Mouse (Mus musculus): ENCODE data around the gene Thrsp. TPM values are rescaled to one million over a fixed set of nuclear protein-coding genes. Genes with fewer than 3 reads are reported as not detected.
A peak's percentile ranks its signal among the peaks of the same experiment; 100 is the strongest.

The Thrsp gene
- polyA plus RNA-seq, 1 experiment, result 246 TPM

DNA sequence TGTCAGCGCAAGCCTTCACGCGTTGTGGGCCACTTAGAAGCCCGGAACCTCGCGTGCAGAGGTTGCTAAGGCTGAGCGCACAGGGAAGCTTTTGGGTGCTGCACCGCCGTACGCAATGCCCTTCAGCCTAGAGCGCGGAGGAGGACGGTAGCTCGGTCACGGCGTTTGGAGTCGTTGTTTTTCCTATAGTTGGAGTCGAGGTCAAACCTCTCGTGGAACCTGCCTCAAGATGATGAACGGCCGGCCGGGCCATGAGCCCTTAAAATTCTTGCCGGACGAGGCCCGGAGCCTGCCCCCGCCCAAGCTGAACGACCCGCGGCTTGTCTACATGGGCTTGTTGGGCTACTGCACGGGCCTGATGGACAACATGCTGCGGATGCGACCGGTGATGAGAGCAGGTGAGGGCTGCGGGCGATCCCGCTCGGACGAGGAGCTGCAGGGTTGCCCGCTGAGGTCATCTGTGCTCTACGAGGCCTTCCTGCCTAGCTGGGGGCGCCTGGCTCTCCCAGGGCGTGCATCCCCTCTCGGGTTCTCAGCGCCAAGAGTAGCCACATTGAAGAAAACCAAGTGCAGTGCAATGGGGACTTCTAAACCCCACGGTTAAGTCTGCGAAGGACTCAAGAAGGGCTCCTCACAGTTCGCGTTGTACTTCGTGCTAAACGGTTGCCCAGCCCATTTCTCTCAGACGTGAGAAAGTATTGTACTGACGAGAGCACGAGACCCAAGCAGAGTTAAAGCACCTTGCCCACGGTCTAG lies 17.4 kb downstream of the Thrsp start, which contains the start of gene Ndufc2:
Ndufc2 (plus strand) TSS at position 44 of the 756 bp plus-strand sequence.
- Histone ChIP-seq H3K4me1 (ENCODE audit: control insufficient read depth, insufficient read depth, low read length) (peaks cover 12% of the 10 kb centered on the region), H3K4me3 (ENCODE audit: insufficient read depth, low read depth, low read length) (peak within 1 kb of the TSS; percentile 77), H3K27ac (ENCODE audit: insufficient read depth, low read depth, low read length) (peak within 1 kb of the TSS; percentile 93), H3K36me3 (ENCODE audit: control insufficient read depth, insufficient read depth, low read length) (no peaks in the 10 kb centered on the region), H3K27me3 (replicated peaks; ENCODE audit: control insufficient read depth, insufficient read depth, low read length) (no peaks in the 10 kb centered on the region)
- peak; percentile 81 for DNase-seq
- TF ChIP-seq POLR2A (IDR thresholded peaks at IDR 0.05; ENCODE audit: low read depth, low read length) (peak; percentile 90), CTCF (conservative IDR thresholded peaks at IDR 0.05; ENCODE audit: insufficient read depth, insufficient read length, low read depth, low read length) (no peak)
- WGBS, result under 1% methylated on average over 54 of the region's 54 CpGs

DNA sequence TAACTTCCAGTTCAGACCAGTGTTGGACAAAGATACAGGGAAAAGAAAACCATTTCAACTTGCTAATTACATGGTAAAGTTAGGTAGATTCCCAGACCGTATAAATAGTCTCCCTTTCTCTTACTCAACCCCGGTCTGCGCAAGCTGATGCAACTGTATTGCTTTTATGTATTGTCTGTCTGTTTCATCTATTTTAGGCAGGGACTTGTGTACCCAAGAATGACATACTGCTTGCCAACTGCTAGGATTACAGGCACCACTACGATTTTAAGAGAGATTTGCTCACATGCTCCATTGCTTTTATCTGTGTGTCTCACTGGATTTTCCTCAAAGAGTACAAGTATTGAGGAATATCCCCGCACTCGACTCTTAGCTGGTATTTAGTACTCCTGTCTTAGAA lies 18.6 kb downstream of the Thrsp start:
- Histone ChIP-seq H3K27ac (ENCODE audit: insufficient read depth, low read depth, low read length) (no peak overlapping the region), H3K4me1 (ENCODE audit: control insufficient read depth, insufficient read depth, low read length) (peaks cover 12% of the 10 kb centered on the region), H3K36me3 (ENCODE audit: control insufficient read depth, insufficient read depth, low read length) (no peaks in the 10 kb centered on the region), H3K27me3 (replicated peaks; ENCODE audit: control insufficient read depth, insufficient read depth, low read length) (no peaks in the 10 kb centered on the region), H3K4me3 (ENCODE audit: insufficient read depth, low read depth, low read length) (no peak overlapping the region)
- WGBS, result 87% methylated on average over 6 of the region's 6 CpGs
- TF ChIP-seq CTCF (conservative IDR thresholded peaks at IDR 0.05; ENCODE audit: insufficient read depth, insufficient read length, low read depth, low read length) (no peak), POLR2A (IDR thresholded peaks at IDR 0.05; ENCODE audit: low read depth, low read length) (no peak)
- no peak for DNase-seq

DNA sequence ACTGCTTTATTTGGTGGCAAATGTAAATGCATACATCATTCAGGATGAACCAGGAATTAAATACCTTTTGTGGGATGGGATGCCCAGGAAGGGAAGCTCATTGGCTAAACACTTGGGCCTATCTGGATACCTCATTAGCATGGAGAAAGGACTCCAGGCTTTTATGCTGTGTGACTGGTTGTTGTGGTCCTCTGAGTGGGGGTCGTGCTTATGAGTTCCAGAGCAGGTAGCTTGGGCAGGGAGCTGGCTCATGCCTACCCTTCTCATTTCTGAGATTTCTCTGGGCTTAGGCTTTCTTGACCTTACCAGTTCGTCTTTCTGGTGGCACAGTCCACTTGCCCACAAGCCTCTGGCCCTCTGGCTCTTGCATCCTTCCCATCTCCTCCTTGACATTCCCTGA lies 23.2 kb downstream of the Thrsp start:
- Histone ChIP-seq H3K27me3 (replicated peaks; ENCODE audit: control insufficient read depth, insufficient read depth, low read length) (no peaks in the 10 kb centered on the region), H3K27ac (ENCODE audit: insufficient read depth, low read depth, low read length) (no peak overlapping the region), H3K36me3 (ENCODE audit: control insufficient read depth, insufficient read depth, low read length) (no peaks in the 10 kb centered on the region), H3K4me3 (ENCODE audit: insufficient read depth, low read depth, low read length) (no peak overlapping the region), H3K4me1 (ENCODE audit: control insufficient read depth, insufficient read depth, low read length) (no peaks in the 10 kb centered on the region)
- 86% methylated on average over 2 of the region's 2 CpGs for WGBS
- DNase-seq, result no peak
- no peak for TF ChIP-seq CTCF (conservative IDR thresholded peaks at IDR 0.05; ENCODE audit: insufficient read depth, insufficient read length, low read depth, low read length)
- TF ChIP-seq POLR2A (IDR thresholded peaks at IDR 0.05; ENCODE audit: low read depth, low read length), result no peak

DNA sequence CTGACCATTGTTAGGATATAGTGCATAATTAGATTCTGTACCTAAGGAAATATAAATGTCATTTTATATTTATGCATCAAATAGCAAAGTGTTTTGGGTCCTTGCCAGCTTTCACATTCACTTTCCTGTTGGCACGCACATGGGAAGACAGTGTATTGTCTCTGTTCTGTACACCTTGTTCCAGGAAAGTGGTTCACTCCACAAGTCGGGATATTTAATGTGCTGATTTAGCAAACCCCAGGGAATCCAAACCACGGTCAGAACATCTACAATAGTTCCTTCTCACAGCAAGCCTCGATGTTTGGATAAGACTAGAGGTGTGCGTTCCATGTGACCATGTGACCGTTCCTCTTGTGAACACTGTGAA lies 25.5 kb downstream of the Thrsp start:
- TF ChIP-seq POLR2A (IDR thresholded peaks at IDR 0.05; ENCODE audit: low read depth, low read length) (no peak), CTCF (conservative IDR thresholded peaks at IDR 0.05; ENCODE audit: insufficient read depth, insufficient read length, low read depth, low read length) (no peak)
- Histone ChIP-seq H3K27ac (ENCODE audit: insufficient read depth, low read depth, low read length) (peak overlapping the region; percentile 54), H3K36me3 (ENCODE audit: control insufficient read depth, insufficient read depth, low read length) (no peaks in the 10 kb centered on the region), H3K27me3 (replicated peaks; ENCODE audit: control insufficient read depth, insufficient read depth, low read length) (no peaks in the 10 kb centered on the region), H3K4me1 (ENCODE audit: control insufficient read depth, insufficient read depth, low read length) (no peaks in the 10 kb centered on the region), H3K4me3 (ENCODE audit: insufficient read depth, low read depth, low read length) (no peak overlapping the region)
- 72% methylated on average over 6 of the region's 6 CpGs for WGBS
- peak; percentile 74 for DNase-seq

DNA sequence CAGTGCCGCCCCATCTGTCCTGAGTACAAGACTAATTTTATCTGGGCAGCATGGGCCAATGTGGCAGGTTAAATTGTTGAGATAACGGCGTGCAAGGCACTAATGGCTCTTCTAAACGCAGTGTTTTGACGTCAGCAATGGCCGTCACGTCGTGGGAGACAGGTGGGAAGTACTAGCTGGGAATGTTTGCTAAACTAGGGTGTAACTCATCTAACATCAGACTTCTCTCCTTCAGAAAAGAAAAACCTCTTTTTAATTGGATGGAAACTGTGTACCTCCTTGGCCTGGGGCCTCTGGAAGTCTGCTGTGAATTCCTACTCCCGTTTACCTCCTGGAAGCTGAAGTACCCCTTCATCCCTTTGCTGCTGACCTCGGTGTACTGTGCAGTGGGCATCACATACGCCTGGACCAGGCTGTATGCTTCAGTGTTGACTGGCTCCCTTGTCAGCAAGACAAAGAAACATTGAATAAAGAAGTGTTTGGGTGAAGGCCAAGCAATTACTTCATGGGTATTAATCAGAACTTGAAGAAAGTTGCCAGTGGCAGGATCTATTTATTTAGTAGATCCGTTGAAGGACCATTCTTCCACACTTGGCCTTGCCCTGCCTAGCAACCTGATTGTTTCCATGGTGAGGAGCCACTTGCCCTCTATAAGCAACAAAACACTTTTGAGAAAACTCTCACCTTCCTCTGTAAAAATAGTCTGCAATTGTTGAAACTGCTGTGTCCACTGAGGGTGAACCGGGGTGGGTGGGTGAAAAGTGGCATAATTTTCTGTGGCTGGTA lies 26.0 kb downstream of the Thrsp start:
- WGBS, result 86% methylated on average over 13 of the region's 13 CpGs
- peak; percentile 63 for DNase-seq
- Histone ChIP-seq H3K4me3 (ENCODE audit: insufficient read depth, low read depth, low read length) (no peak overlapping the region), H3K27ac (ENCODE audit: insufficient read depth, low read depth, low read length) (peak overlapping the region; percentile 24), H3K27me3 (replicated peaks; ENCODE audit: control insufficient read depth, insufficient read depth, low read length) (no peaks in the 10 kb centered on the region), H3K36me3 (ENCODE audit: control insufficient read depth, insufficient read depth, low read length) (no peaks in the 10 kb centered on the region), H3K4me1 (ENCODE audit: control insufficient read depth, insufficient read depth, low read length) (no peaks in the 10 kb centered on the region)
- TF ChIP-seq POLR2A (IDR thresholded peaks at IDR 0.05; ENCODE audit: low read depth, low read length) (no peak), CTCF (conservative IDR thresholded peaks at IDR 0.05; ENCODE audit: insufficient read depth, insufficient read length, low read depth, low read length) (no peak)

DNA sequence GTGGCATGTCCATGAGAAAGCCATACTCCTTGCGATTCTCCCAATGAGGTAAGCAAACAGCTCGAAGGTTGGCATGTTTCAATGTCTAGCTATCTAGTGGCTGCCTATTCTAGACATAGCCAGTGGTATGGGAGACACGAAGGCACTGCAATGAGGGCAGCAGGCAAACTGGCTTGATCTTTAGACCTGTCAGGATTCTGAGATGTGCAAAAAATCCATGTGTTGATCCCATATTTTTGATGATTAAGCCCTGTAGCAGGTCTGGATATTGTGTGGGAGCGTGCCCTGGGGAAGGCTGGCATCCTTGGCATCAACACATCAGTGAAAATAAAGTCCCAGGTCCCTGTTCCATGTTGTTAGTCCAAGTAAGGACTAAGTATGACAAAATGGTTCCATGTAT lies 29.0 kb downstream of the Thrsp start:
- Histone ChIP-seq H3K4me3 (ENCODE audit: insufficient read depth, low read depth, low read length) (no peak overlapping the region), H3K4me1 (ENCODE audit: control insufficient read depth, insufficient read depth, low read length) (no peaks in the 10 kb centered on the region), H3K27ac (ENCODE audit: insufficient read depth, low read depth, low read length) (no peak overlapping the region), H3K27me3 (replicated peaks; ENCODE audit: control insufficient read depth, insufficient read depth, low read length) (no peaks in the 10 kb centered on the region), H3K36me3 (ENCODE audit: control insufficient read depth, insufficient read depth, low read length) (no peaks in the 10 kb centered on the region)
- TF ChIP-seq CTCF (conservative IDR thresholded peaks at IDR 0.05; ENCODE audit: insufficient read depth, insufficient read length, low read depth, low read length), result no peak
- no peak for TF ChIP-seq POLR2A (IDR thresholded peaks at IDR 0.05; ENCODE audit: low read depth, low read length)
- DNase-seq, result no peak
- WGBS, result 97% methylated on average over 4 of the region's 4 CpGs

DNA sequence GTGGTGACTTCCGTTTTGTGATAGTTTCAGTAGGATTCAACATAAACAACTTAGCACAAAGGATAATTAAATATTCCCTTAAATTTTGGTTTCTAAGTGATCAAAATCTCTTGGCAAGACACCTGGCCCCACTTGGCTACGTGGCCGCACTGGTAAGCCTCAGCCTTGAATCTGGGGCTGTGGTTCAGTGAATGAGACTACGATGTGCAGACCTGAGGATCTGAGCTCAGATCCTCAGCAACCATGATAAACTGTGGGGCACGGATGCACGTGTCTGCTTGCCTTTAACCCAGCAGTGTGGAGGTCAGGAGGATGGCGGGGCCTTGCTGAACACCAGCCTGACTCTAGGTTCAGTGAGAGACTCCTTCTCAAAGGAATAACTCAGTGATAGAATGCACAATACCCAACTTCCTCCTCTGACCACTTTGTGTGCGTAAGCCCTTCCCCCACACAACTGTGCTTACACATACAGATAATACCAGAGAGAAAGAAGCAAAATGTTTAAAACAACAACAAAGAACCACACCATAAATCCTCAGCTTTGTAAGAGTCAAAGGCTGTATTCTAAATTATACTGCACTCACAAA lies 29.9 kb downstream of the Thrsp start:
- TF ChIP-seq CTCF (conservative IDR thresholded peaks at IDR 0.05; ENCODE audit: insufficient read depth, insufficient read length, low read depth, low read length) (no peak), POLR2A (IDR thresholded peaks at IDR 0.05; ENCODE audit: low read depth, low read length) (no peak)
- no peak for DNase-seq
- no peak overlapping the region for H3K4me3 ChIP-seq (ENCODE audit: insufficient read depth, low read depth, low read length)
- WGBS, result 93% methylated on average over 8 of the region's 8 CpGs
- no peaks in the 10 kb centered on the region for H3K36me3 ChIP-seq (ENCODE audit: control insufficient read depth, insufficient read depth, low read length)
- H3K27ac ChIP-seq (ENCODE audit: insufficient read depth, low read depth, low read length), result no peak overlapping the region
- no peaks in the 10 kb centered on the region for H3K27me3 ChIP-seq (replicated peaks; ENCODE audit: control insufficient read depth, insufficient read depth, low read length)
- H3K4me1 ChIP-seq (ENCODE audit: control insufficient read depth, insufficient read depth, low read length), result no peaks in the 10 kb centered on the region
